Mouse (Mus musculus): ENCODE measurements at regions not wholly inside any gene's neighbourhood (a gene's known extent, or its start where the extent isn't known, plus 50 kb on each side); places are given as distances from the start of the nearest gene placed in this dataset.

DNA sequence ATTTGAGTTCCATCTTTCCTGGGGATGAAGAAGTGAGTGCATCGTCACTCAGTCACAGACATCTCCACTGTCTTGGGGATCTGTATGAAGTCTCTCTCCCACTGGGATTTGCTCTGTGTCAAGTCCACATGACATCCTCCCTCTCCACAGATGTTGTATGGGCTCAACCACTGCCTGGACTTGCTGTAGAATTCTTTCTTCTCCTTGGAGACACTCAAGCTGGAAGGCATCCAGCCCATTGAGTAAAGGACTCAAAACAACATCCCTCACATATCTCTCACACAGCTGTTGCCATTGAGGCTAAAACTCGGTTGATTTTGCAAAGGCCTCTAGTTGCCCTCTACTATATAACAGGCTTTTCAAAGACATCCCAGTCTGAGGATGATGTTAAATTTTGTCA is 71.0 kb upstream of the Rxfp2 start:
- no peak for TF ChIP-seq POLR2A (IDR thresholded peaks at IDR 0.05; ENCODE audit: low read depth, low read length)
- TF ChIP-seq CTCF (IDR thresholded peaks at IDR 0.05; ENCODE audit: extremely low read depth, insufficient read depth, insufficient read length, insufficient replicate concordance): no peak
- Histone ChIP-seq H3K27me3 (ENCODE audit: control insufficient read depth, insufficient read depth, low read length) (no peaks in the 10 kb centered on the region), H3K4me1 (ENCODE audit: control insufficient read depth, insufficient read depth, insufficient read length) (no peaks in the 10 kb centered on the region), H3K4me3 (ENCODE audit: extremely low read depth, insufficient read depth, insufficient read length) (no peak overlapping the region), H3K27ac (ENCODE audit: insufficient read depth, low read length) (no peak overlapping the region), H3K36me3 (ENCODE audit: control insufficient read depth, insufficient read depth, low read length) (no peaks in the 10 kb centered on the region)
- DNase-seq (ENCODE audit: low read depth in 1 of 2, low spot score in 2 of 2): no peak
- WGBS: 77% methylated on average over 2 of the region's 2 CpGs

- Histone ChIP-seq H3K4me3 (ENCODE audit: extremely low read depth, insufficient read depth, insufficient read length) (no peak overlapping the region), H3K27ac (ENCODE audit: insufficient read depth, low read length) (no peak overlapping the region), H3K36me3 (ENCODE audit: control insufficient read depth, insufficient read depth, low read length) (no peaks in the 10 kb centered on the region), H3K4me1 (ENCODE audit: control insufficient read depth, insufficient read depth, insufficient read length) (no peaks in the 10 kb centered on the region), H3K27me3 (ENCODE audit: control insufficient read depth, insufficient read depth, low read length) (no peaks in the 10 kb centered on the region)
- 90% methylated on average over 4 of the region's 4 CpGs for WGBS
- no peak for DNase-seq (ENCODE audit: low read depth in 1 of 2, low spot score in 2 of 2)
- TF ChIP-seq POLR2A (IDR thresholded peaks at IDR 0.05; ENCODE audit: low read depth, low read length) (no peak), CTCF (IDR thresholded peaks at IDR 0.05; ENCODE audit: extremely low read depth, insufficient read depth, insufficient read length, insufficient replicate concordance) (no peak)
Observed at GRCm38 (mm10) chr5:149956931-149957330, 61.5 kb upstream of the Rxfp2 start.

DNA sequence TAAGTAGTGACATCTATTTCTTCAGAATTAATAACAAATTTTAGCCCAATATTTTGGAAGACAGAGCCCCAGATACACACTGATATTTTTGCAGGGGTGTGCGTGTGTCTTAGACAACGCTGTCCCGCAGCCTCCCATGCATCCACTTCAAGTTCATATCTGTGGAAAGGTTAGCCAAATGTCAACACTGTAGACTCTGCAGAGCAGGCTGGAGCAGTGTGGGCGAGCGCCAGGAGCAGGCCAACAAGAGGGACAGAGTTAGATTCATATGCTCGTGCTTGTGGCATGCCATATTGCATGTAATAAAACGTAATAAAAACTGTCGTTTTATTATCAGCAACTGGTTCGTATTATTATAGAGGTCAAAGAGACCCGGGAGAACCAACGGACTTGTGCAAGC is 57.3 kb upstream of the Rxfp2 start:
- Histone ChIP-seq H3K27ac (ENCODE audit: insufficient read depth, low read length) (no peak overlapping the region), H3K36me3 (ENCODE audit: control insufficient read depth, insufficient read depth, low read length) (no peaks in the 10 kb centered on the region), H3K4me1 (ENCODE audit: control insufficient read depth, insufficient read depth, insufficient read length) (no peaks in the 10 kb centered on the region), H3K4me3 (ENCODE audit: extremely low read depth, insufficient read depth, insufficient read length) (no peak overlapping the region), H3K27me3 (ENCODE audit: control insufficient read depth, insufficient read depth, low read length) (no peaks in the 10 kb centered on the region)
- DNase-seq (ENCODE audit: low read depth in 1 of 2, low spot score in 2 of 2): no peak
- TF ChIP-seq CTCF (IDR thresholded peaks at IDR 0.05; ENCODE audit: extremely low read depth, insufficient read depth, insufficient read length, insufficient replicate concordance): no peak
- TF ChIP-seq POLR2A (IDR thresholded peaks at IDR 0.05; ENCODE audit: low read depth, low read length): no peak
- whole genome bisulfite sequencing: 89% methylated on average over 11 of the region's 11 CpGs

DNA sequence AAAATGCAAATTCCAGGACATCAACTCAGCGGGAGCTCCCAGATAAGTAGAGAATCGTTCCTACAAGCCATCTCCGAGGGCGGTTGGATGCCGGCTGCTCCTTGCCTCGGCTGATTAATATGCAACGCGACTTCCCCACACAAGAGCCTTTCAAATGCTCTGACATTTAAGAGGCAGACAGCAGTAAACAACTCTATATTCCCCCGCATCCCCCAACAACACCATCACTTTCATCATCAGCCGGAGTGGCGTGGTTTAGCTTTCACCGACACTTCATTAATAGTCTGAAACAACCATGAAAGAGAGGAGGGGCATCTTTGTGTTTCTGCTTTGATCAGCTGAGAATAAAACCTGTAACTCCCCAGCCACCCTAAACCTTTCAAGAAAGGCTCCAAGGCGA is 53.7 kb upstream of the Rxfp2 start:
- DNase-seq (ENCODE audit: low read depth in 1 of 2, low spot score in 2 of 2): no peak
- 56% methylated on average over 13 of the region's 13 CpGs for WGBS
- no peaks in the 10 kb centered on the region for H3K36me3 ChIP-seq (ENCODE audit: control insufficient read depth, insufficient read depth, low read length)
- no peak overlapping the region for H3K27ac ChIP-seq (ENCODE audit: insufficient read depth, low read length)
- H3K4me3 ChIP-seq (ENCODE audit: extremely low read depth, insufficient read depth, insufficient read length): no peak overlapping the region
- H3K27me3 ChIP-seq (ENCODE audit: control insufficient read depth, insufficient read depth, low read length): no peaks in the 10 kb centered on the region
- TF ChIP-seq POLR2A (IDR thresholded peaks at IDR 0.05; ENCODE audit: low read depth, low read length): no peak
- TF ChIP-seq CTCF (IDR thresholded peaks at IDR 0.05; ENCODE audit: extremely low read depth, insufficient read depth, insufficient read length, insufficient replicate concordance): no peak
- H3K4me1 ChIP-seq (ENCODE audit: control insufficient read depth, insufficient read depth, insufficient read length): no peaks in the 10 kb centered on the region
